Mouse (Mus musculus): Measurements from ENCODE around the gene Fgfr1op2. TPM values are rescaled to one million over a fixed set of nuclear protein-coding genes. Genes with fewer than 3 reads are reported as not detected.
A peak's percentile ranks its signal among the peaks of the same experiment; 100 is the strongest.

Fgfr1op2 gene
- total and polyA plus RNA-seq, 3 experiments: 73.0 to 101 (median 94.1) TPM

DNA sequence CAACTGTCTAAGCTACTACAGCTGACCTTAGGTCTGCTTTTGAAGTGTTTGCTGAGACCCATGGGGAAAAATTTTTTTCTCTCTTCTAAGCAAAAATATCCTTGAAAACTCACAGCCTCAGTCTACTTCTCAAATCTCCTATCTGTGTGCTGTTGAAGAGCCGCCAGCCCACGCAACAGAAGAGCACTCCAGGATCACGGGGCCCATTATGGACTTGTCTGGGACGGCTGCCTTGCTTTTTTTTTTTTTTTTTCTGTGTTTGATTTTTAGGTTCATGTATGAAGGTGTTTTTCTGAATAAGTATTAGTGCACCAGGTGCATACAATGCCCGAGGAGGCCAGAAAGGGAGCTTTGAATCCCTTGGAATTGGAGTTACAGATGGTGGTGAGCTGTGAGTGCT, 59.5 kb downstream of the Fgfr1op2 start:
- Histone ChIP-seq H3K79me2 (replicated peaks; ENCODE audit: control insufficient read depth, extremely low read depth, insufficient read depth, poor library complexity, severe bottlenecking) (no peaks in the 10 kb centered on the region), H3K9ac (ENCODE audit: insufficient read depth, low read depth) (no peak overlapping the region), H3K27me3 (replicated peaks) (no peaks in the 10 kb centered on the region), H3K27ac (ENCODE audit: insufficient read depth, low read depth) (no peak overlapping the region), H3K4me3 (replicated peaks in 1 of 3; ENCODE audit: low read depth in 2 of 3, low read length in 2 of 3, poor library complexity in 1 of 3) (no peak overlapping the region), H3K4me2 (ENCODE audit: insufficient read depth, low read depth, poor library complexity, severe bottlenecking) (no peak overlapping the region), H3K36me3 (replicated peaks in 1 of 2; ENCODE audit: control insufficient read depth in 1 of 2, insufficient read depth in 1 of 2, low read length in 1 of 2) (no peaks in the 10 kb centered on the region), H3K4me1 (ENCODE audit: control insufficient read depth in 1 of 2, insufficient read depth in 2 of 2) (peaks cover 18 to 24% of the 10 kb centered on the region in 2 experiments), H3K9me3 (replicated peaks; ENCODE audit: low read length) (no peaks in the 10 kb centered on the region)
- in situ Hi-C loops (cut with MboI; ENCODE audit: low pct_ligation_motif_present, low pct_unique_long_range_greater_than_20kb, low sequenced_read_pairs) (no loop called here), dilution Hi-C loops (cut with MboI; ENCODE audit: extremely low pct_ligation_motif_present, extremely low pct_unique_long_range_greater_than_20kb, low sequenced_read_pairs) (no loop called here)
- TF ChIP-seq GABPA (IDR thresholded peaks at IDR 0.05; ENCODE audit: insufficient replicate concordance, low read depth, low read length) (no peak), POLR2AphosphoS2 (IDR thresholded peaks at IDR 0.05; ENCODE audit: low read depth, low read length) (no peak)
- DNase-seq (ENCODE audit: extremely low read depth): no peak

DNA sequence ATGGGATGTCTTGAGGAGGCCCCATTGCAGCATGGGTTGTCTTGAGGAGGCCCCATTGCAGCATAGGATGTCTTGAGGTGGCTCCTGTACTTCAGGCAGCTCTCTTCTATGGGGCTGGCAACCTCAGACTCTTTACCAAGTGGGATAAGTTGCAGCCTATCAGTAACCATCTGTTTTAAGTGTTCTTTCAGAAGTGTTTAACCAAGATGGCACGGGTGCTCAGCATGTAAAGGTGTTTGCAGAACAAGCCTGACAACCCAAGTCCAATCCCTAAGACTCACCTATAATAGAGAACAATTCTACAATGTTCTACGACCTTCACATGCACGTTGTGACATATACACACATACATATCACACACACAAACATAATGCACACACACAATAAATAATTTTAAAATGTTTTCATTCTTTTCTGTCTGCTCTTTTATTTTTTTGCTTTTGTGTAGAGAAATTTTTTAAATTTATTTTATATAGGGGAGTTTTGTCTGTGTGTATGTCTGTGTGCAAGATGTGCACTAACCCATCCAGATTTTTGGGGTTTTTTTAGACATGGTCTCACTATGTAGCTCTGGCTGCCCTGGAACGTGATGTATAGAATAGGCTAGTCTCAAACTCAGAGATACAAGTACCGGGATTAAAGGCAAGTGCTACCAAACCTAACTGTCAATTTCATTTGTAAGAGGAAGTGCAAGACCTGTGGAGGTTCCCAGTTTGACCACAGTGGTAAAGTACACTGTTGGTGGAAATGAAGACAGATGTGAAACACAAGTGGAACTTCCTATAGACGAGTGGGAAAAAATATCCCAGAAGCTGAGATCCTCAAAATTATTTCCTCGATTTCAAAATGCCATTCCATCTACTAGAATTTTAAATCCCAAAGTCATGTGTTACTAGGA, 63.3 kb downstream of the Fgfr1op2 start:
- Histone ChIP-seq H3K79me2 (replicated peaks; ENCODE audit: control insufficient read depth, extremely low read depth, insufficient read depth, poor library complexity, severe bottlenecking) (peaks cover 8% of the 10 kb centered on the region; the same call in 1 of the 2 replicates), H3K9ac (ENCODE audit: insufficient read depth, low read depth) (no peak overlapping the region), H3K4me2 (ENCODE audit: insufficient read depth, low read depth, poor library complexity, severe bottlenecking) (no peak overlapping the region), H3K36me3 (replicated peaks in 1 of 2; ENCODE audit: control insufficient read depth in 1 of 2, insufficient read depth in 1 of 2, low read length in 1 of 2) (no peaks in the 10 kb centered on the region), H3K27ac (ENCODE audit: insufficient read depth, low read depth) (no peak overlapping the region), H3K27me3 (replicated peaks) (no peaks in the 10 kb centered on the region), H3K9me3 (replicated peaks; ENCODE audit: low read length) (no peaks in the 10 kb centered on the region), H3K4me3 (replicated peaks in 1 of 3; ENCODE audit: low read depth in 2 of 3, low read length in 2 of 3, poor library complexity in 1 of 3) (no peak overlapping the region), H3K4me1 (ENCODE audit: control insufficient read depth in 1 of 2, insufficient read depth in 2 of 2) (peaks cover 5 to 38% of the 10 kb centered on the region in 2 experiments)
- in situ Hi-C loops (cut with MboI; ENCODE audit: low pct_ligation_motif_present, low pct_unique_long_range_greater_than_20kb, low sequenced_read_pairs) (loop anchor here (10.0 kb wide), 1 partner anchor 236 kb away; no protein-coding TSS in a partner anchor), dilution Hi-C loops (cut with MboI; ENCODE audit: extremely low pct_ligation_motif_present, extremely low pct_unique_long_range_greater_than_20kb, low sequenced_read_pairs) (no loop called here)
- no peak for DNase-seq (ENCODE audit: extremely low read depth)
- TF ChIP-seq TBP (conservative IDR thresholded peaks at IDR 0.05; ENCODE audit: low read depth, low read length): 0 out of 2 replicates have a peak, but pooled peaks have one; percentile 66
- TF ChIP-seq JUND (conservative IDR thresholded peaks at IDR 0.05; ENCODE audit: low read depth, low read length): no peak
- peak; percentile 51; the same call in 1 of the 2 replicates for TF ChIP-seq EP300 (IDR thresholded peaks at IDR 0.05; ENCODE audit: low read length)
- TF ChIP-seq USF2 (conservative IDR thresholded peaks at IDR 0.05; ENCODE audit: low read depth, low read length): no peak
- peak; percentile 43; the same call in 1 of the 2 replicates for TF ChIP-seq SIN3A (IDR thresholded peaks at IDR 0.05; ENCODE audit: low read length)
- TF ChIP-seq KAT2A (IDR thresholded peaks at IDR 0.05; ENCODE audit: insufficient replicate concordance, low read length): 0 out of 2 replicates have a peak, but pooled peaks have one; percentile 26
- no peak for TF ChIP-seq ETS1 (conservative IDR thresholded peaks at IDR 0.05; ENCODE audit: low read depth, low read length)
- peak; percentile 26; the same call in 1 of the 2 replicates for TF ChIP-seq NELFE (IDR thresholded peaks at IDR 0.05; ENCODE audit: low read depth, low read length)
- TF ChIP-seq E2F4 (IDR thresholded peaks at IDR 0.05; ENCODE audit: insufficient replicate concordance, low read depth, low read length): no peak
- TF ChIP-seq CHD1 (IDR thresholded peaks at IDR 0.05; ENCODE audit: low read depth, low read length): no peak
- TF ChIP-seq IRF4 (IDR thresholded peaks at IDR 0.05; ENCODE audit: low read depth, low read length): 0 out of 2 replicates have a peak, but pooled peaks have one; percentile 29
- no peak for TF ChIP-seq MEF2A (IDR thresholded peaks at IDR 0.05; ENCODE audit: borderline replicate concordance, low read depth, low read length)
- 0 out of 2 replicates have a peak, but pooled peaks have one; percentile 14 for TF ChIP-seq BHLHE40 (IDR thresholded peaks at IDR 0.05; ENCODE audit: low read depth, low read length)

Measured in CH12.LX (cell line).